Mouse (Mus musculus) heart, postnatal 0 days (tissue): ENCODE results near the gene Fam49a.
A peak's percentile ranks its signal among the peaks of the same experiment; 100 is the strongest.

ENCODE experiments used
- CTCF ChIP-seq: IDR thresholded peaks from 2 replicates; pipeline ENCODE4 v1.5.1; 2016; ENCODE audit warnings: antibody characterized with exemption, control low read depth, low read depth
- EP300 ChIP-seq: IDR thresholded peaks from 2 replicates; pipeline ENCODE4 v1.6.1; 2016; ENCODE audit warnings: antibody characterized with exemption, low read depth

DNA sequence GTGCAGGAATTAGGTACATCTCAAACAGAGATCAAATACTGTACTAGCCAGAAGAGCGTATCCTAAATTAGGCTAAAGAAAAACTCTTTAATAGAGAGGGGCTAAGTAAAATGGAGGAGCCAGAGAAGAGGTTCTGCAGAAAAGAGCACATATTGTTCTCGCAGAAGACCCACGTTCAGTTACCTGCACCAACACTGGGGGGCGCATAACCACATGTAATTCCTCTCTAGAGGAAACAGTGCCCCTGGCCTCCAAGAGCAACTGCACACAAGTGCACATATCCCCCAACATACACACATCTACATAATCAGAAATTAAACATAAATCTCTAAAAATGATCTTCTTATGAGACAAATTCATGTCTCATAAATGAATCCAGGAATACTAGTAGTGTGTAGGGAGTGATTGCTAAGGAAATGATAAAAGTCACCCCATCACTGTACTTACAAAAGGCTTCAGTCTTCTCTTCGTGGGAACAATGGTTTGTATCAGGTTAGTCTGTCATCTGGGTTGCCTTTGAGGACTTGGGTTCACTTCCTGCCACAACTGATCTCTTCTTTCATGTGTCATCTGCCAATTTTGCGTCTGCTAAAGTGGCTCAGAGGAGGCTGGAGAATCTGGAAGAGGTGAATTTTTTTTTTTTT, 87.8 kb downstream of the Fam49a start:
- TF ChIP-seq CTCF: peak; percentile 19; the same call in 1 of the 2 replicates
- TF ChIP-seq EP300: no peak
